Mouse (Mus musculus) heart, postnatal 36 days (tissue): ENCODE data around the gene Gpr107. TPM values are rescaled to one million over a fixed set of nuclear protein-coding genes. Genes with fewer than 3 reads are reported as not detected.
"Not testable (repeated sequence)": the region's sequence is repeated elsewhere in the genome, so short reads cannot be mapped to it uniquely, and the experiment has no call there.

Experiments used
- DNase-seq, 2 experiments: peaks; one replicate each; pipeline ENCODE4 v3.0.0; 2021 to 2022
- intact Hi-C: fragments of 180-260 bp; cut with DNase I; formaldehyde crosslinking; loops from one replicate; pipeline ENCODE4 v1.15.1; 2025
- total RNA-seq, 2 experiments: library from RNA; stranded (reverse); gene quantifications; 2 replicates each; pipeline ENCODE4 v1.2.3; 2021

Gpr107 gene
- total RNA-seq, 2 experiments from 2014 or later = 30.3 to 38.7 TPM

DNA sequence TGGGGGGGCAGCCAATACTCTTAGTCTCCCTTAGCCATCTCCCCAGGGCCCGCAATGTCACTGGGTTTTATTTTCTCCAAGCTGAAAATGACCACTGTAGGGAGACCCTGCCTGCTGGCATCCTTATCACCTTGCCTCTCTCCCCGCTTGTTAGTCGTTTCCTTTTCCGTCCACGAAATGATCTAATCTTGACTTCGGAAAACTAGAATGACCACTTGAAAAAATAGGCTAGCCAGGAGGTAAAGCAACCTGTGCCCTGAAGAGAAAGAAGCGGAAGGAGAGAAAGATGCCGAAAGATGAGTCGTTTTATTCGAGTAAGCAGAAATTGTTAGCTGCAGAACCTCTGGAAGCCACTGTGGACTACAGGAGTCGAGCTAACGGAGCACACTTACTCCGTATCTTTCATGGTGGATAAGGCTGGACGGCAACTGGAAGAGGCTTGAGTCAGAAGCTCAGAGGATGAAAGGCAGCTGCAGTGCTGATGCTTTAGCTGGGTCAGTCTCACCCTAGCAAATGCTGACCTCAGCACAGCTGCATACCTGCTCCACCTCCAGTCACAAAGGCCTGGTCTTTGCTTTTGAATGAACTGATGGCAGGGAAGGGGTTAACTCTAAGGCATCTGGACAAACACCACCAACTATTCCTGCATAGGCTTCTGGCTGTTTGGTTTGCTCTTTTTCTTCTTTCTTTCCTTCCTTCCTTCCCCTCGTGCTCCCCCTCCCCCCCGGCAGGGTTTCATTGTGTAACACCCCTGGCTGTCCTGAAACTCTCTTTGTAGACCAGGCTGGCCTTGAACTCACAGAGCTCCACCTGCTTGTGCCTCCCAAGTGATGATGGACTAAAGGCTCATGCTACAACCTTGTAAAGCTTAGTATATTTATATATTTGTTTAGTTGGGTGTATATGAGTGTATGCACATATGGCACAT is 8.1 kb upstream of the Gpr107 start:
- DNase-seq = no peak
- intact Hi-C loops = loop anchor here (2.0 to 5.0 kb wide), 2 partner anchors 57 to 119 kb away; no protein-coding TSS in a partner anchor

DNA sequence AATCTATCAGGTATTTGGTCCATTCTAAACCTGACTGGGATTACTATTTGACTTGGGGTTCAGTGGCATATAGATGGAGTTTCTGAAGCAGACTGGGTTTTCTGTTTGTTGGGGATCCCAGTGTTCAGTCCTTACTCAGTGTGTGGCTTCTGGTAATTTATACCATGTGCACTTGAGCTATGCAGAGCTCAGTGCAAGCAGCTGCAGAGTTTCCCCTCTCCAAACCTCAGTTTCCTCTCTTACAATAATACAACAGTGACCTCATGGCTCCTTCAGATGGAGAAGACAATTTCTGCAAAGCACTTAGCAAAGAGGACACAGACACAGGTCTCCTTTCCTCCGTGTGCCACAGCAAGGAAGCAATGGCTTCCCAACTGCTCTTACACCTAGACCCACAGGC is 7.2 kb upstream of the Gpr107 start:
- intact Hi-C loops = loop anchor here (5.0 kb wide), 1 partner anchor 58 kb away; no protein-coding TSS in a partner anchor
- DNase-seq = no peak

DNA sequence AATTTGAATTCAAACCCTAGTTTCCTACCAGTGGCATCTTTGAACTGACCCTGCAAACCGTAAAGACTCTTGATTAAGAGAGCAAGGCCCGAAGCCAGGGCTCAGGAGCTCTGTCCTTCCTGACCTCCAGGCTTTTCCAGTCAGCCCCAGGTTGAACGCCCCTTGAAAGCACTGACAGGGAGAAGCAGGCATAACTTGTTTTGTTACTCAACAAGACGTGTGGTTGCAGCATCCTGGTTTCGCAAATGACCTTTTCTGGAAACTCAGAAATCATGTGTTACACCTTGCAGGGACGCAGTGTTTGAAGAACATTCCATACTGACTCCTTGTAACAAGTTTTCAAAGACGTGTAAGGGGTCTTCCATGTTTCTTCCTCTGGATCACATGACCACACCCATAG is 5.1 kb upstream of the Gpr107 start:
- no peak for DNase-seq
- intact Hi-C loops = no loop called here

DNA sequence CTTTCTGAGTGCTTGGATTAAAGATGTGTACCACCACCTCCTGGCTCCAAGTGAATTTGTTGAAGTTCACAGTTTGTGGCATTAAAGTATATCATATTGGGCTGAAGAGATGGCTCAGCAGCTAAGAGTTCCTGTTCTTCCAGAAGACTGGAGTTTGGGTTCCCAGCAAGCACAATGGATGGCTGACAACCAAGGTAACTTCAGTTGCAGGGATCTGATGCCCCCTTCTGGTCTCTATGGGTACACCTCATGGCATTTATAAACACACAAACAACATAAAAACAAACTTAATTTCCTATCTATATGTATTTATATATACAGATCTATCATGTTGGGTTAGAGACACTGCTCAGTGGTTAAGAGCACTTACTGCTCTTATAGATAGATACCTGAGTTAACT is 1.4 kb upstream of the Gpr107 start:
- DNase-seq = no peak
- intact Hi-C loops = loop anchor here (2.0 kb wide), 1 partner anchor 126 kb away; no protein-coding TSS in a partner anchor

DNA sequence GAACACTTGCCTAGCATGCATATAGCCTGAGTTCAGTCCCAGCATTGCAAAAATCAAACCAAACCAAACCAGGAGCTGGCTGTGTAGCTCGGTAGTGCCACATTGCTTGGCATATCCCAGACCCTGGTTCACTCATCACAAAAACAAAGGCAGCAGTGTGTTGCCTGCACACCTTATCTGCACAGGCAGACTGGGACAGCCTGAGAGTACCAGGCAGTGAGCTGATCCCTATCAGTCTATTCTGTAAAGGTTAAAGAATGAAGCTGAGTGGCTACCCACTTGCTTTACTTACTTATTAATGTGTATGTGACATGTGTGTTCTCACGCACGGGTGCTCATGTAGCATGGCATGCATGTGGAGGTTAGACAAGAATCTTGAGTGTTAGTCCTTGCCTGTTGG is 4.7 kb downstream of the Gpr107 start:
- no peak for DNase-seq
- intact Hi-C loops = no loop called here

DNA sequence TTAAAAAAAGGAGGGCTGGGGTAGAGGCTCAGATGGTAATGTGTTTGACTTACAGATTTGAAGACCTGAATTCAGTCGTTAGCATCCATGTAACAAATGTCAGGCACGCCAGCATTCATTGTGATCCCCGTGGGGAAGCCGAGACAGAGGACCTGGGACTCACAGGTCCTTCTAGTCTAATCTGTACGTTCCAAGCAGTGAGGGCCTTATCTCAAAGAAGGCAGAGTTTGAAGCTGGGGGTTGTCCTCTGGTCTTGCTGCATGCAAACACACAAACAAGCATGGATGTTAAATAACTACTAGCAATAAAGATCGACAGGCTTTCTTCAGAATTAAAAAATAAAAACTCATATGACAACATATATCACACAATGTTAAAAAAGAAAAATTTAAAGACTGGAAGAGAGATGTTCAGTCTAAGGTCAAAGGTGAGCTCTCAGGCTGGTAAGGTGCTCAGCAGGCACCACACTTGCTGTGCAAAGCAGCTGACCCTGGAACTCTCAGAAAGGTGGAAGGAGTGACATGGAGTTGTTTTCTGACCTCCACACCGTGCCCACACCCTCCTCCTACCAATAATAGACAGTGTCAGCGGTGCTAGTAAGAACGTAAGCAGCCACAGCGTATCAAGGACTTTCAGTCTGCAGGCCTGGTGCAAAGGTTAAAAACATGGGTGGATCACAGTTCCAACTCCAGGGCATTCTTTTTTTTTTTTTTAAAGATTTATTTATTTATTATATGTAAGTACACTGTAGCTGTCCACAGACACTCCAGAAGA is 8.2 kb downstream of the Gpr107 start:
- DNase-seq = no peak
- intact Hi-C loops = no loop called here

DNA sequence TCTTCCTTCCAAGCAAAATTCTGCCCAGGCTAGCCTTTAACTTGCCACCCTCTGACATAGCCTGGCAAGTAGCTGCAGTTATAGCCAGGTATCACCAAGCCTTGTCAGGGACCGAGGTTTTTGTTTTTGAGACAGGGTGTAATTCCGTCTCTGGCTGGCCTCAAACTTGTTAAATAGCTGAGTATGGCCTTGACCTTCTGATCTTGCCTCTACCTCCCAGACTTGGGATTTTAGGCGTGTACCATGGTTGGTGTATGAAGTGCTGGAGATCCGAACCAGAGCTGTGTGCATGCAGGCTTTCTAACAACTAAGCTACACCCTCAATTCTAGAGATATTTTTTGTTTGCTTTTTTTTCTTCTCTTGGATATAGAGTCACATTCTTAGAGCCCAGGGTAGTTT is 9.5 kb downstream of the Gpr107 start:
- DNase-seq = no peak
- intact Hi-C loops = no loop called here

DNA sequence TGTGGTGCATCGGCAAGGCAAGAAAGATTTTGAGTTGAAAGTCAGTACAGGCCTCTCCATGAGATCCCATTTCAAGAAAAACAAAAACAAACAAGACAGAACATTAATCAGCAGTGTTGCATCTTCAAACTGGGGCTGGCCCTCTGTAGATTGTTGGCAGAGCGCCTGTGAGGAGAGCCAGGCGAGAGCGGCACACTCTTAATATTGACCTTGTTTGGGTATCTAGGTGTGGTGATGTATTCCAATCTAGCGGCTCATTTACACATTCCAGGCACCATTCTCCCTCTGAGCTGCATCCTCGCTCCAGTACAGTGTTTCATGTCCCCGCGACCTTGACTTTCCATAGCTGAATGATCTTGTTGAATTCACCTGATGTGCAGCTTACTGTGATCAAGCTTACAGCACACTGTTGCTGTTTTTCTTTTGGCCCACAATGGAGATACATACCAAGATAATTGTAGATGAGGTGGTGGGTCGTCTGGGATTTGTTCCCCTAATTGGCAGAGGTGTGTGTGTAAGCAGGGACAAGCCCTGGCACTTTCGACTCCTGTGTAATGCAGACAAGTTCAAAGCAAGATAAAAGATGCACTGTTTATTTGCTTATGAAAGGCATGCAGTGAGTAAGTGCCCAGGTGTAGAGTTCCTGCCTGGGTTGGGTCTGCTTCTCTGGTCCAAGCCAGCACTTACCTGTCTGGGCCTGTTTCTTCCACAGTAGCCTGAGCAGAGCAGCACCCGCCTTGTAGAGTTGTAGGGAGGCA is 11.4 kb downstream of the Gpr107 start:
- DNase-seq = no peak
- intact Hi-C loops = no loop called here

DNA sequence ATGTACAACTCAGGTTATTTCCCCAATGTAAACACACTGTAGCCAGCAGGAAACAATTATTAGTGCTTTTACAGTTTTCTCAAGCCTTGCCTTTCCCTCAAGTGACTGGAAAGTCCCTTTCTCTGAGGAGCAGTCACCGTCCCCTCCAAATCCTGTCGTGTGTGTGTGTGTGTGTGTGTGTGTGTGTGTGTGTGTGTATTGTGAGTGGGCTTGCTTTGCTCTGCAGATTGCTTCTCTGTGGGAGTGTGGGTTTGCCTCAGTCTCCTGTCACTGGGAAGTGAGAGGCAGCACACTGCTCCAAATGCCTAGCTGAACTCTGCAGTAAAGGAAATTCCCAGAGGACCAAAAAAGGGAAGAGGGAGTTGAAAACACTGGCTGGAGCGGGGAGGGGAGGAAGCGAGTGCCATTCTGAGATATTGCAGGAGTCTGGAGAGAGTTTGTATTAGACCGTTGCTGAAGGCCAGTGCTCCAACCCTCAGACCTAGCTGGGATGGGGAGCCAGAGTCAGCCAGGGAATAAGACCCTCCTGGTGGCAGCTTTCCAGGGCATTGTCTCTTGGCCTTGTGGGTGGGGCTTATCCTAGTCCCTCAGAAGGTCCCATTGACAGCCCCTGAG is 12.8 kb downstream of the Gpr107 start:
- intact Hi-C loops = no loop called here
- peak; percentile 49 to 57 for DNase-seq

DNA sequence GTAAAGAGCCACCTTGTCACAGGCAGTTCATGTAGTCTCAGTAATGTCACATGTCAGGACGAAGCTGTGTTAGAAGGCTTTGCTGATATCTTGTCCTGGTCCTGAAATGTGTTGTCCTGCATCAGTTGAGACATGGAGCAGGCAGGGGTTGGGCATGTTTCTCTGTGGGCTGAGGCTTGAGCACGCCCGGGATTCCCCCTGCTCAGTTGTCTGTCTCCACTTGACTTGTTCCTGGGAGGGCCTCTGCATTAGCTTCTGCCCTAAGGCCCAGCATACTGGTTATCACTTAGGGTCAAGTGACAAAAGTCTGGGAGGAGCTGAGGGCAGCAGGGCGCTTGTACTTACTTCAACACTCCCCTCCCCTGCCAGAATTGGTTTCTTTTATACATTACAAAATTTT is 13.4 kb downstream of the Gpr107 start:
- intact Hi-C loops = no loop called here
- DNase-seq = no peak

DNA sequence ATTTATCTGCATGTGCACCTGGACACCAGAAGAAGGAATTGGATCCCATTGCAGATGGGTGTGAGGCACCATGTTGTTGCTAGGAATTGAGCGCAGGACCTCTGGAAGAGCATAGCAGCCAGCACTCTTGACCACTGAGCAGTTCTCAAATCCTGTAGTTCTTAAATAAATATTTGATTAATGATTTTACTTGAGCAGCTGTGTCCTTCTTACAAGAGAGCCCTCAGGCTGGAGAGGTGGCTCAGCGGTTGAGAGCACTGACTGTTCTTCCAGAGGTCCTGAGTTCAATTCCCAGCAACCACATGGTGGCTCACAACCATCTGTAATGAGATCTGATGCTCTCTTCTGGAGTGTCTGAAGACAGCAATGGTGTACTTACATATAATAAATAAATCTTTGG is 15.5 kb downstream of the Gpr107 start:
- intact Hi-C loops, DNase-seq: not testable (repeated sequence)

DNA sequence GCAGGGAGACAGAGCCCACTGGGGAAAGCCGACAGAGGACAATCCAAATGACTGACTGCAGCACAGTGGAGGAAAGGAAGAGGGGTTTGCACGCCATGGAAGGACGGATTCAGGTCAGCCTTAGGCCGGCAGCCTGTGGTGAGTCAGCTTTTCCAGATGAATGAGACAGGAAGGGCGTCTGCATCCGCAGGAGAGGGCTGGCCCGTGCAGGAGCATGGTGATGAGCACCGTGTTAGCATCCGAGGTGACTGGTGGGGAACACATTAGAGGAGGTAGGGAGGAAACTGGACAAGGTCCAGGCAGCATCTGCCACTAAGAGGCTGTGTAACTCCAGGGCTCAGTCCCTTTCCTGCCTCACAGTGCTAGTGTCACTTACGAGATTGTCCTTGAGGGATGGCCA is 16.9 kb downstream of the Gpr107 start:
- intact Hi-C loops = loop anchor here (2.0 kb wide), 1 partner anchor 16 kb away; the partner anchor contains the start of gene Gpr107
- peak; percentile 48 for DNase-seq

DNA sequence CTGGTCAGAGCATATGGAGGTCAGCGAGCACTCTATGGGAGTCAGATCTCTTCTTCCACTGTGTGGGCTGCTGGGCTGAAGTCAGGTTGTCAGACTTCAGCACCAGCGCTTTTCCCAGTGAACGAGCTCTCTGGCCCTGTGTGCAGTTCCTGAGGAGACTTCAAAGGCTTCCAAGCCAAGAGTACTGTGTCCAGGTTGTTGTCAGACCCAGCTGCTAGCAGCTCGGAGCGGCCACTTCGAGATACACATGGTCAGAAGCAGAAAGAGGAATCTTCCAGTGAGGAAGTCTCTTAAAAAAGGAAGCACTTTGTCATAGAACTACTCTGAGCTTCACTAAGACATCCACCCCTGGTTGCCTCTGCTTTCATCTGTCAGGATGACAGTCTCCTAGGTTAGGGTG is 18.0 kb downstream of the Gpr107 start:
- DNase-seq = no peak
- intact Hi-C loops = loop anchor here (5.0 kb wide), 1 partner anchor 148 kb away; no protein-coding TSS in a partner anchor

DNA sequence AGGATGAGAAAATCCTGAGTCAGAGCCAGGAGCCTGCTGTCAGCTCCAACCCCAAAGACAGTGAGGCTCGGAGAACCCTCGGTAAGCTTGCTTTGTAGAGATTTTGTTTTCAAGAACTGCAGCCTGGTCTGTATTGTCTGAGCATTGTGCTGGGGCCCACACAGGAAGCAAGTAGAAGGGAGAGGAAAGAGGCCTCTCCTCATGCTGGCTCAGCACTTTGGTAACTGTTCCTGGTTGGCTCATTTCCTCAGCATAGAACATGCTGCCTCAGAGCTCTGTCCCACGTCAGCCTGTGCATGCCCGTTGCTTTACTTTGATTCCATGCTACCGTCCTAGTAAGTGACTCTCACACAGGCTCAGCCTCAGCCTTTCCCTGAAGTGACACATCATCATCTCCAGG is 19.9 kb downstream of the Gpr107 start:
- peak; percentile 23 to 25 for DNase-seq
- intact Hi-C loops = loop anchor here (5.0 kb wide), 1 partner anchor 150 kb away; no protein-coding TSS in a partner anchor

DNA sequence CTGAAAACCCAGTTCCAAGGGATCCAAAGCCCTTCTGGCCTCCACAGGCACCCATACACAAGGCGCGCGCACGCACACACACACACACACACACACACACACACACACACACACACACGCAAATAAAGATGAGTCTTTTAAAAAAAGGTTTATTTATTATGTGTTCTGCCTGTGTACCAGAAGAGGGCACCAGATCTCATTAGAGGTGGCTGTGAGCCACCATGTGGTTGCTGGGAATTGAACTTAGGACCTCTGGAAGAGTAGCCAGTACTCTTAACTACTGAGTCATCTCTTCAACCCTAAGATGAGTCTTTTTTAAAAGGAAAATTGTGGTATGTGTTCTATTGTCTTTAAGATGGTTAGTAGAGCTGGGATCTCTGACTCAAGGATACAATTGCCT is 20.4 kb downstream of the Gpr107 start:
- no peak for DNase-seq
- intact Hi-C loops = loop anchor here (5.0 kb wide), 1 partner anchor 150 kb away; no protein-coding TSS in a partner anchor

DNA sequence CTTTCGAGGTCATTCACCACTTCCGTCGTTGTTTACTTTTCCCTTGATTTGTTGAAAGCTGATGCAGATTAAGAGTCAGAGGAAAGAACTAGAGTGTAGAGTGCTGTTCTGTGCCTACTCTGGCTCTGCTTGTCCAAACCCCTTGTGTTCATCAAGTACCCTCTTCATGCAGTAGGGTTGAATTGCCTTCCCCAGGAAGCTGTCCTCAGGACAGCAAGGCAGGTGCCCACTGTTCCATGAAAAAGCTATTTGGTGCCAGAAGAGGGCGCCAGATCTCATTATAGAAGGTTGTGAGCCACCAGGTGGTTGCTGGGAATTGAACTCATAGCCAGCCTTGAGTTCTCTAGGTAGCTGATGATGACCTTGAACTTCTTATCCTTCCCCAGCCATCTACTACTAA is 21.2 kb downstream of the Gpr107 start:
- no peak for DNase-seq
- intact Hi-C loops = loop anchor here (5.0 kb wide), 1 partner anchor 151 kb away; no protein-coding TSS in a partner anchor

DNA sequence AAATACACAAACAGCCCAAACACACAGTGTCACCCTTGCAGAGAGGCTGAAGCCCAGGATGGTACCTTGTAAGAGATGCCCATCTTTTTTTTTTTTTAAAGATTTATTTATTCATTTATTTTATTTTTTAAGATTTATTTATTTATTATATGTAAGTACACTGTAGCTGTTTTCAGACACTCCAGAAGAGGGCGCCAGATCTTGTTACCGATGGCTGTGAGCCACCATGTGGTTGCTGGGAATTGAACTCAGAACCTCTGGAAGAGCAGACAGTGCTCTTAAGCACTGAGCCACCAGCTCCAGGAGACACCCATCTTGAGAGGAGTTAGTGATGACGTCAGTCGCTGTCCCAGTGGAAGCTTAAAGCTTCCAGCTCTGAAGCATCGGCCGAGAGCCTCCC is 26.5 kb downstream of the Gpr107 start:
- intact Hi-C loops, DNase-seq: not testable (repeated sequence)

DNA sequence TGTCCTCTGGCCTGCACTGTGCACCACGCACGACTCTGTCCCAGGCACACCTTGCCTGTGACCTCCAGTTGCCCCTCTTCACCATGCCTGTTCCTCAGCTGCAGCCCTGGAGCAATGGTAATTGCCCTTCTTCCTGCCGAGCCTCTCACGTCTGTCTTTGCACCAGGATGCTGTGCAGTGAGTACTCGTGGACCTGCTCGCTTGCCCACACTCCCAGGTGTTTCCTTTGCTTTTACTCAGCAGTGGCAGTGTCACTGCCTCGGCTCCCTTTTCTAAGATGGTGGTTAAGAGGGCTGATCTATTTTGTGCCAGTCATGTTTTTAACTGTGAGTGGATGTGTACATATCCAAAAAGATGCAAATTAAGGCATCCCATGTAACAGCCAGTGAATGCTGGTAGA is 27.4 kb downstream of the Gpr107 start:
- intact Hi-C loops = no loop called here
- DNase-seq = no peak

DNA sequence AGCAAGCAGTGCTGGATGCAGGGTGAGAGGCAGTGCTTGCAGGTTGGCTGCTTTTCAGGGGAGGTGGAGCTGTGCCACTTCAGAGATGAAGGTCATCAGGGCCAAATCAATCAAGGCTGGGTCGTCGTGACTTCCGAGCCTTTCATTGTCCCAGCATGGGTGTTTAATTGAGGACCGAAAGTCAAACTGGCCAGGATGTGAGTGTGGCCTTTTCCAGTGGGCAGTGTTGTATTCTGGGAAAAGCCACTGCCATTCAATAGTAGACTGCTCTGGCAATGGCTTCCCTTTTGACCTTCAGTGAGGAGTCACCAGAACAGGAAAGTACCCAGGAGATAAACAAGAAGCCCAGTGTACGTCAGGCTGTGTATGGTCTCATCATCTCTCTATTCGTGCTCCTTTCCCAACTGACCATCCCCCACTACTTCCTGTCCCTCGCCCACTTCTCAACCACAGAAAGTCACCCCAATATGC is 28.0 kb downstream of the Gpr107 start:
- intact Hi-C loops = no loop called here
- DNase-seq = no peak

DNA sequence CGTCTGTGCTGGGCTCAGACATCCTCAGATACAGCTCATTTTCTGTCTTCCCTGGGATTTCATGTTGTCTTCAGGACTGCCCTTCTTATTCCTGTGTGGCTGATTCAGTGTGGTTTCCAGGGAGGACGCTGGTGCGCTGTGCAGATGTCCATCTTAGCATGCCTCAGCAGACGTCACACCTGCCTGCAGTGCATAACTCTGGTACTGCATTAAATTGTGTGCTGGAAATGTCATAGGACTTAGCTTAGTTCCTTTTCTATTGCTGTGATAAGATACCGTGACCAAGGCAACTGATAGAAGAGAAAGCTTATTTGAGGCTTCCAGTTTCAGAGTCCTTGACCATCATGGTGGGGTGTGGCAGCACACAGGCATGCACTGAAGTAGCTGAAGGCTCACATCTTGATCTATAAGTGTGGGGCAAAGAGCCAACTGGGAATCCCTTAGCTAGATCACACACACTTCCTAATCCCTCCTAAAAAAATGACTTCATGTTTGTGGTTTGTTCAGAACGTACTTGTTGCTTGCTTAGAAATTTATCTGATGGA is 30.7 kb downstream of the Gpr107 start:
- no peak for DNase-seq
- intact Hi-C loops = no loop called here
